Mouse (Mus musculus): ENCODE results near the gene Mtmr2. TPM values are rescaled to one million over a fixed set of nuclear protein-coding genes. Genes with fewer than 3 reads are reported as not detected.
"Not testable (repeated sequence)": the region's sequence is repeated elsewhere in the genome, so short reads cannot be mapped to it uniquely, and the experiment has no call there.

Mtmr2 gene
- polyA plus RNA-seq, 1 experiment from 2014 or later: 19.5 TPM

DNA sequence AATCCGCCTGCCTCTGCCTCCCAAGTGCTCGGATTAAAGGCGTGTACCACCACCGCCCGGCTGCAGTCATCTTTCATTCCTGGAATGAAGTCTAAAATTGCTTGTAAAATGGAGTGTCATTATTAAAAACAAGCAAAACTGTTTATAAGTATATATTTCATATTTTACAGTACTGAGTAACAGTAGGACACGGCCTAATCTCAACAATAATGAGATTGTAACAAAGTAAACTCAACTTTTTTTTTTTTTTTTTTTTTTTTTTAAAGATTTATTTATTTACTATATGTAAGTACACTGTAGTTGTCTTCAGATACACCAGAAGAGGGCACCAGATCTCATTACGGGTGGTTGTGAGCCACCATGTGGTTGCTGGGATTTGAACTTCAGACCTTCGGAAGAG lies 42.7 kb downstream of the Mtmr2 start:
- H3K9me3 ChIP-seq (replicated peaks; ENCODE audit: control insufficient read depth, low read length); H3K4me1 ChIP-seq (ENCODE audit: control insufficient read depth, low read depth, low read length); H3K27me3 ChIP-seq (ENCODE audit: control insufficient read depth, insufficient read depth, low read depth, low read length); H3K27ac ChIP-seq (ENCODE audit: low read length); H3K9ac ChIP-seq (ENCODE audit: low read depth, low read length); H3K4me2 ChIP-seq (ENCODE audit: low read depth, low read length); ATAC-seq (ENCODE audit: low read depth); H3K4me3 ChIP-seq (ENCODE audit: low read depth, low read length); H3K36me3 ChIP-seq (ENCODE audit: control insufficient read depth, insufficient read depth): not testable (repeated sequence)
- WGBS (ENCODE audit: insufficient replicate concordance): 81% methylated on average over 7 of the region's 8 CpGs

DNA sequence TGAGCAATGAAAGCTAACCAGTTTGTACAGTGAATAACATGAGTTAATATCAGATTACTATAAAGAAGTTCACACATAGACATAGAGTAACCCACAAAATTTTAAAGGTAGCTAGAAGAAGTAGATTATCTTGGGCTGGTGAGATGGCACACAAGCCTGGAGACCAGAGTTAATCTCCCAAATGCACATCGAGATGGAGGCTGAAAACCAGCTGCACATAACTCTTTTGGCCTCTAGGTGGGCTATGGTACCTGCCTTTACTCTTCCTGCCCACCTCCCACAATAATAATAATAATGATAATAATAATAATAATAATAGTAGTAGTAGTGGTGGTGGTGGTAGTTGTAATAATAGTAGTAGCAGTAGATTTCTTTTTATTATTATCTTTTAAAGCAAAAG lies 46.1 kb downstream of the Mtmr2 start:
- Histone ChIP-seq H3K36me3 (ENCODE audit: control insufficient read depth, insufficient read depth) (no peaks in the 10 kb centered on the region; the same call in none of the 2 replicates), H3K4me1 (ENCODE audit: control insufficient read depth, low read depth, low read length) (no peaks in the 10 kb centered on the region), H3K27ac (ENCODE audit: low read length) (no peak overlapping the region), H3K4me3 (ENCODE audit: low read depth, low read length) (no peak overlapping the region), H3K4me2 (ENCODE audit: low read depth, low read length) (no peak overlapping the region), H3K27me3 (ENCODE audit: control insufficient read depth, insufficient read depth, low read depth, low read length) (no peaks in the 10 kb centered on the region), H3K9me3 (replicated peaks; ENCODE audit: control insufficient read depth, low read length) (no peaks in the 10 kb centered on the region), H3K9ac (ENCODE audit: low read depth, low read length) (no peak overlapping the region)
- 0 out of 2 replicates have a peak, but pooled peaks have one; percentile 13 for ATAC-seq (ENCODE audit: low read depth)
- 51% methylated on average over 1 of the region's 1 CpGs for WGBS (ENCODE audit: insufficient replicate concordance)

- Histone ChIP-seq H3K9ac (ENCODE audit: low read depth, low read length) (no peak overlapping the region), H3K9me3 (replicated peaks; ENCODE audit: control insufficient read depth, low read length) (no peaks in the 10 kb centered on the region), H3K4me3 (ENCODE audit: low read depth, low read length) (no peak overlapping the region), H3K27me3 (ENCODE audit: control insufficient read depth, insufficient read depth, low read depth, low read length) (no peaks in the 10 kb centered on the region), H3K36me3 (ENCODE audit: control insufficient read depth, insufficient read depth) (no peaks in the 10 kb centered on the region; the same call in 1 of the 2 replicates), H3K4me1 (ENCODE audit: control insufficient read depth, low read depth, low read length) (no peaks in the 10 kb centered on the region), H3K4me2 (ENCODE audit: low read depth, low read length) (no peak overlapping the region), H3K27ac (ENCODE audit: low read length) (no peak overlapping the region)
- WGBS (ENCODE audit: insufficient replicate concordance): 59% methylated on average over 2 of the region's 2 CpGs
- ATAC-seq (ENCODE audit: low read depth): peak; percentile 67
These were observed 46.5 kb downstream of the Mtmr2 start for GRCm38 (mm10) chr9:13794756-13795155.

DNA sequence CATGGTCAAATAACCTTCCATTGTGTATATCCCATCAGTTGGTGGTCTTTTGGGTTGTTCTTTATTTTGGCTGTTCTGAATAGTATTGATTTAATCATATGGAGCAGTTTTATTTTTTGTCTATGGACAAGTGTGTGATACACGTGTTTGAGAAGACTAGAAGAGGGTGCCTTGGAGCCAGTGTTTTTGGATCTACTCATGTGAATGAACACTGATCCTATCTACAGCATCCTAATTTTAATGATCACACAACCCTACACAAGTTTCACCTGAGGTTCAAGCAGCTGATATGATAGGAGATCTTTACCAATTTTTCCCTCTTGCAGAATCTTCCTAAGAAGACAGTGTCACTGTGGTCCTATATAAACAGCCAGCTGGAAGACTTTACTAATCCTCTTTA lies 56.3 kb downstream of the Mtmr2 start:
- no peaks in the 10 kb centered on the region for H3K9me3 ChIP-seq (replicated peaks; ENCODE audit: control insufficient read depth, low read length)
- H3K27ac ChIP-seq (ENCODE audit: low read length): no peak overlapping the region
- peaks cover 31% of the 10 kb centered on the region for H3K36me3 ChIP-seq (ENCODE audit: control insufficient read depth, insufficient read depth)
- H3K27me3 ChIP-seq (ENCODE audit: control insufficient read depth, insufficient read depth, low read depth, low read length): no peaks in the 10 kb centered on the region
- 82% methylated on average over 1 of the region's 1 CpGs for WGBS (ENCODE audit: insufficient replicate concordance)
- H3K4me2 ChIP-seq (ENCODE audit: low read depth, low read length): no peak overlapping the region
- no peak overlapping the region for H3K9ac ChIP-seq (ENCODE audit: low read depth, low read length)
- no peak for ATAC-seq (ENCODE audit: low read depth)
- H3K4me1 ChIP-seq (ENCODE audit: control insufficient read depth, low read depth, low read length): no peaks in the 10 kb centered on the region
- no peak overlapping the region for H3K4me3 ChIP-seq (ENCODE audit: low read depth, low read length)

DNA sequence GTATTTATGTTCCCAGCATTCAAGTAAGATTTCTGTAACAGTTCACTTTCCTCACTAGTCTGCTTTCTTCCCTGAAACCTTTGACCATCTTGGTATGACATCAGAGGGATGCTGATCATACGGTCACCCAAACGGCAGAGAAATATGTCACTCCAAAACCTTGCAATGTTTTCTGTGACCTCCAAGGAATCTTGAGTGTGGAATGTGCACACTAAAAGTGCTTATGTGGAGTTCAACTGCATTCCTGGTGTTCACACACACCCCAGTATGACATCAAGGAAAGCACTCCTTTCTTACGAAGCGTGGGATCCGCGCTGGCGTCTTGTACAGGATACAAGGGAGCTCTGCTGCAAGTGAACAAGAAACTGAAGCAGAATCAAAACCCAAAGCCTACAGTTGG lies 58.6 kb downstream of the Mtmr2 start:
- Histone ChIP-seq H3K4me1 (ENCODE audit: control insufficient read depth, low read depth, low read length) (no peaks in the 10 kb centered on the region), H3K27me3 (ENCODE audit: control insufficient read depth, insufficient read depth, low read depth, low read length) (no peaks in the 10 kb centered on the region), H3K9me3 (replicated peaks; ENCODE audit: control insufficient read depth, low read length) (no peaks in the 10 kb centered on the region), H3K9ac (ENCODE audit: low read depth, low read length) (no peak overlapping the region), H3K27ac (ENCODE audit: low read length) (no peak overlapping the region), H3K36me3 (ENCODE audit: control insufficient read depth, insufficient read depth) (peaks cover 46% of the 10 kb centered on the region), H3K4me3 (ENCODE audit: low read depth, low read length) (no peak overlapping the region), H3K4me2 (ENCODE audit: low read depth, low read length) (no peak overlapping the region)
- 95% methylated on average over 7 of the region's 7 CpGs for WGBS (ENCODE audit: insufficient replicate concordance)
- ATAC-seq (ENCODE audit: low read depth): no peak

DNA sequence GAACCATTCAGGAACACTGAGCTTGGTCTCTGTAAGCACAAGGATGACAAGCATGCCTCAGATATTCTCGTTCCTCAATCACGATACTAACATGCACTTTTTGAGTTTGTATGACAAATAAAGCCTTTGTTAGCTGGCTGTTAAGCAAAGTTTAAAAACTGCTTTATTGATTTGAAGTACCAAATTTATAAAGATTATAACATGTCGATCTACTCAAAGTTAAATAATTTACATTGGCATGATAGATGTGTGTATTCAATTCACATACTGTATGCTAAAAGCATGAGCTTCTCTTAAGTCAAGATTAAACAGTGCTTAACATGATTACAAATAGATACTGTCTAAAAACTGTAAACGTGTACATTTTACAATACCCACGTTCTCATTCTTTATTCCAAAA lies 59.4 kb downstream of the Mtmr2 start:
- ATAC-seq (ENCODE audit: low read depth): no peak
- Histone ChIP-seq H3K27me3 (ENCODE audit: control insufficient read depth, insufficient read depth, low read depth, low read length) (no peaks in the 10 kb centered on the region), H3K4me1 (ENCODE audit: control insufficient read depth, low read depth, low read length) (no peaks in the 10 kb centered on the region), H3K9ac (ENCODE audit: low read depth, low read length) (no peak overlapping the region), H3K4me2 (ENCODE audit: low read depth, low read length) (no peak overlapping the region), H3K36me3 (ENCODE audit: control insufficient read depth, insufficient read depth) (peaks cover 54% of the 10 kb centered on the region), H3K4me3 (ENCODE audit: low read depth, low read length) (no peak overlapping the region), H3K27ac (ENCODE audit: low read length) (no peak overlapping the region), H3K9me3 (replicated peaks; ENCODE audit: control insufficient read depth, low read length) (no peaks in the 10 kb centered on the region)
- 83% methylated on average over 5 of the region's 5 CpGs for WGBS (ENCODE audit: insufficient replicate concordance)

- H3K4me3 ChIP-seq (ENCODE audit: low read depth, low read length): no peak overlapping the region
- H3K4me2 ChIP-seq (ENCODE audit: low read depth, low read length): no peak overlapping the region
- no peaks in the 10 kb centered on the region for H3K4me1 ChIP-seq (ENCODE audit: control insufficient read depth, low read depth, low read length)
- no peak overlapping the region for H3K27ac ChIP-seq (ENCODE audit: low read length)
- H3K9me3 ChIP-seq (replicated peaks; ENCODE audit: control insufficient read depth, low read length): no peaks in the 10 kb centered on the region
- no peak overlapping the region for H3K9ac ChIP-seq (ENCODE audit: low read depth, low read length)
- H3K27me3 ChIP-seq (ENCODE audit: control insufficient read depth, insufficient read depth, low read depth, low read length): no peaks in the 10 kb centered on the region
- H3K36me3 ChIP-seq (ENCODE audit: control insufficient read depth, insufficient read depth): peaks cover 63% of the 10 kb centered on the region
- ATAC-seq (ENCODE audit: low read depth): no peak
These were observed 61.7 kb downstream of the Mtmr2 start for GRCm38 (mm10) chr9:13809937-13810336.

GRCm38 (mm10) chr9:13818369-13818768 lies 70.2 kb downstream of the Mtmr2 start:
- no peak for ATAC-seq (ENCODE audit: low read depth)
- WGBS (ENCODE audit: insufficient replicate concordance): 88% methylated on average over 9 of the region's 9 CpGs
- H3K9me3 ChIP-seq (replicated peaks; ENCODE audit: control insufficient read depth, low read length): no peaks in the 10 kb centered on the region
- H3K27me3 ChIP-seq (ENCODE audit: control insufficient read depth, insufficient read depth, low read depth, low read length): no peaks in the 10 kb centered on the region
- peaks cover 60% of the 10 kb centered on the region for H3K36me3 ChIP-seq (ENCODE audit: control insufficient read depth, insufficient read depth)
- H3K4me2 ChIP-seq (ENCODE audit: low read depth, low read length): no peak overlapping the region
- H3K27ac ChIP-seq (ENCODE audit: low read length): no peak overlapping the region
- H3K9ac ChIP-seq (ENCODE audit: low read depth, low read length): no peak overlapping the region
- no peaks in the 10 kb centered on the region for H3K4me1 ChIP-seq (ENCODE audit: control insufficient read depth, low read depth, low read length)
- no peak overlapping the region for H3K4me3 ChIP-seq (ENCODE audit: low read depth, low read length)

DNA sequence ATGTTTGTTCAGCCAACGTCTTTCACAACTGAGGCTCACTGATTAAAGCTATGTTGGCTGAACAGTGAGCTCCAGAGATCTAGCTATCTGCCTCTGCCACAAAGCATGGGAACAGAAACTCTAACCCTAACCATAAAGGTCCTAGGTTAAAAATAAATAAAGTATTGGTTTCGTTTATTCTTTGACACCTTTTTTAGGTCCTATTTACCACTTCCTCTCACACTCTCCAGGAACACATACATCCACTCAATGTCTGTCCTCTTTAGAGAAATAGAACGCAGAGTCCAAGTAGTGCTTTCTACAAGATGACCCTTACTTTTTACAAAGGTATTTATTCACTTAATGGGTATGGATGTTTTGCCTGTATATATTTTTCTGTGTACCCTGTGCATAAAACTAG lies 72.6 kb downstream of the Mtmr2 start:
- no peak overlapping the region for H3K4me3 ChIP-seq (ENCODE audit: low read depth, low read length)
- no peak overlapping the region for H3K9ac ChIP-seq (ENCODE audit: low read depth, low read length)
- 83% methylated on average over 3 of the region's 3 CpGs for WGBS (ENCODE audit: insufficient replicate concordance)
- no peak overlapping the region for H3K27ac ChIP-seq (ENCODE audit: low read length)
- no peak for ATAC-seq (ENCODE audit: low read depth)
- H3K36me3 ChIP-seq (ENCODE audit: control insufficient read depth, insufficient read depth): peaks cover 45% of the 10 kb centered on the region
- no peaks in the 10 kb centered on the region for H3K27me3 ChIP-seq (ENCODE audit: control insufficient read depth, insufficient read depth, low read depth, low read length)
- H3K9me3 ChIP-seq (replicated peaks; ENCODE audit: control insufficient read depth, low read length): no peaks in the 10 kb centered on the region
- no peak overlapping the region for H3K4me2 ChIP-seq (ENCODE audit: low read depth, low read length)
- H3K4me1 ChIP-seq (ENCODE audit: control insufficient read depth, low read depth, low read length): peaks cover 11% of the 10 kb centered on the region

- no peak for ATAC-seq (ENCODE audit: low read depth)
- H3K9me3 ChIP-seq (replicated peaks; ENCODE audit: control insufficient read depth, low read length): no peaks in the 10 kb centered on the region
- 2% methylated on average over 8 of the region's 8 CpGs for WGBS (ENCODE audit: insufficient replicate concordance)
- H3K4me3 ChIP-seq (ENCODE audit: low read depth, low read length): peak overlapping the region; percentile 71
- H3K4me1 ChIP-seq (ENCODE audit: control insufficient read depth, low read depth, low read length): peaks cover 15% of the 10 kb centered on the region
- H3K9ac ChIP-seq (ENCODE audit: low read depth, low read length): peak overlapping the region; percentile 97
- peak overlapping the region; percentile 99 for H3K27ac ChIP-seq (ENCODE audit: low read length)
- H3K36me3 ChIP-seq (ENCODE audit: control insufficient read depth, insufficient read depth): peaks cover 7% of the 10 kb centered on the region
- H3K4me2 ChIP-seq (ENCODE audit: low read depth, low read length): peak overlapping the region; percentile 79
- no peaks in the 10 kb centered on the region for H3K27me3 ChIP-seq (ENCODE audit: control insufficient read depth, insufficient read depth, low read depth, low read length)
These were observed 77.7 kb downstream of the Mtmr2 start for GRCm38 (mm10) chr9:13825896-13826295.
